Mouse (Mus musculus): Measurements from ENCODE around the gene 1700007K13Rik. TPM values are rescaled to one million over a fixed set of nuclear protein-coding genes. Genes with fewer than 3 reads are reported as not detected.

1700007K13Rik gene
- 1.4 and 2.5 TPM in 2 replicates for polyA plus RNA-seq (2015; fragmentation: Nextera tagmentation; extraction: Ambion mirVana)

DNA sequence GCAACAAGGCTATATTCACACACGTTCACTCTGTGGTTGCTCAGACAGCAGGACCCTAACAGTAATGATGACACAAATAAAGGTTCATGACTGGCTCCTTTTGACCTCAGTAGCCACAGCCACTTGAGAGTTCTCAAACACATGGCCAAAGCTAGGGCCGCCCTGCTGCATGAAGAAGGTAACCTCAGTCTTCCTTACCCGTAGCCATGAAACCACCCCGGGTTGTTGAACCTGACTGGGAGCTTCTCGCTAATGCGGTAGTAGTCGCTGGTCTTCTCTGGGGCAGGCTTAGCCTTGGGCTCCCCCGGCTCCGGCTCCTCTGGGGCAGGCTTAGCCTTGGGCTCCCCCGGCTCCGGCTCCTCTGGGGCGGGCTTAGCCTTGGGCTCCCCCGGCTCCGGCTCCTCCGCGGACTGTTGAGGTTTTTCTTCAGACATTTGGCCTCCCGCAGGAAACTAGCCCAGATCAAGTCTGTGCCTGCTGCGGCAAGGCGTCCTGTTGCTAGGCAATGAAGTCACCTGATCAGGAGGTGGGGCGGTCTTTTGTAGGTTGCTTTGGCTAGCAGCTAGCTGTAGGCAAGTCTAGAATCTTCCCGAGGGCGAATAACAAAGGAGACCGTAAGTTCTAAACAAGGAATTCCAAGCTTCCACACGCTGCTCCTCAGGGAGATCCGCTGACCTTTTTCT lies at the start of gene 1700007K13Rik:
1700007K13Rik (minus strand) TSS at position 497 of the 683 bp plus-strand sequence.

DNA sequence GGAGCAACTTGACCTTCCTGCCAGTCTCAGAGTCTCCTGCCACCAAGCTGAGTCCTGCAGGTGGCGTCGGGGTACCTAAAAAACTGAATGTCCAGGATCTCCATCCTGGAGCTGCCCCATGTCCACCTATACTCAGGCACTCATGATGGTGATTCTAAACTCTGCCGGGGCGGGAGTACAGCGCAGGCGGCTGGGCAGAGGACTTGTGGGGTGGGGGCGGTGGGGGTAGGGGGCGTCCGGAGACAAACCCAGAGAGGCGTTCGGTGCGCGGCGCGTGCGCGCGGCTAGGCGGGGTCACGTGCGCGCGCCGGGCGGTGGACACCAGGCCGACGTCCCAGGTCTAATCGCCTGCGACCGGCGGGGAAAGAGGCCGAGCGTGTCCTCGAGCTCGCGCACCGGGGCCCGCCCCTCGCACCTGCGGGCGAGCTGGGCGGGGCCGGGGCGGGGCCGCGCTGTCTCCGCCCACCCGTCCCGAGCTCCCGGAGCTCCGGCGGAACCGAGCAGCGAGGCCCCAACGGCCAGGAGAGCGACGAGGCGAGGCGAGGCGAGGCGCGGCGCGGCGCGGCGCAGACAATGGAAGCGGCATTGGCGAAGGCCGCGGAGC lies 46.8 kb upstream of the 1700007K13Rik start, which contains the start of gene Ralgds:
Ralgds (plus strand) TSS at position 328 of the 604 bp plus-strand sequence.

DNA sequence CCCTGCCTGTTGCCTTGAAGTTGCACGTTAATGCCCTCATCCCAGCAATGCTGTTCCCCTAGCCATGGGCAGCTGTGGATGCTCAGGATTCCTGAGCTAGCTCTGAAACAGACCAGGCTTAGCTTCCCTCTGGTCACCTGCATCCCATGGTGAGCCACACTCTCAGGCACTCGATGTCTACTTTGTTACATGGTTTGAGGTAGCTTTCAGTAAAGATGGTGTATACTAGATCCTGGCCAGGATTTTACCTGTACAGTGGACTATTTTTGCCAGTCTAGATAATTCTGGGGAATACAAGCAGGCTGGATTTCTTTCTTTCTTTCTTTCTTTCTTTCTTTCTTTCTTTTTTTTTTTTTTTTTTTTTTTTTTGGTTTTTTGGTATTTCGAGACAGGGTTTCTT lies 39.7 kb upstream of the 1700007K13Rik start, which contains the start of gene Gm10134:
Gm10134 (plus strand) TSS at position 301 of the 400 bp plus-strand sequence.

DNA sequence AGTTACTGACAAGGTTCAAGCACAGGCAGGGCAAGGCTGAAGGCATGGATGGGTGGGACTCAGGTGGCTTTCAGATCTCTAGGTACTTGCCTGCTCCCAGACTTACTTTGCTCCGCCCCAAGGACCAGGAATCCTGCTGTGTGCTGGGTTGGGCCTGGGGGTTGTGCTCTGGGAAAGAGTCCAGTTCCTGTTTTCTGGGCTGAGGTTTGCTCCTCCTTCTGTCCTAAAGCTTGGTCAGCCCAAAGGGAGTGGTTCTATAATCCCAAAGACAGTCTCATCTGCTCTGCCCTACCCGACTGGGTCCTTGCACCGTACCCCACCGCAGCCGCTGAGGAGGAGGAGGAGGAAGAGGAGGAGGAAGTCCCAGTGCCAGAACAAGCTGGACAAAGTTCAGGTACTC lies 30.5 kb upstream of the 1700007K13Rik start, which contains the start of gene Gbgt1:
Gbgt1 (plus strand) TSS at position 221 of the 400 bp plus-strand sequence.

DNA sequence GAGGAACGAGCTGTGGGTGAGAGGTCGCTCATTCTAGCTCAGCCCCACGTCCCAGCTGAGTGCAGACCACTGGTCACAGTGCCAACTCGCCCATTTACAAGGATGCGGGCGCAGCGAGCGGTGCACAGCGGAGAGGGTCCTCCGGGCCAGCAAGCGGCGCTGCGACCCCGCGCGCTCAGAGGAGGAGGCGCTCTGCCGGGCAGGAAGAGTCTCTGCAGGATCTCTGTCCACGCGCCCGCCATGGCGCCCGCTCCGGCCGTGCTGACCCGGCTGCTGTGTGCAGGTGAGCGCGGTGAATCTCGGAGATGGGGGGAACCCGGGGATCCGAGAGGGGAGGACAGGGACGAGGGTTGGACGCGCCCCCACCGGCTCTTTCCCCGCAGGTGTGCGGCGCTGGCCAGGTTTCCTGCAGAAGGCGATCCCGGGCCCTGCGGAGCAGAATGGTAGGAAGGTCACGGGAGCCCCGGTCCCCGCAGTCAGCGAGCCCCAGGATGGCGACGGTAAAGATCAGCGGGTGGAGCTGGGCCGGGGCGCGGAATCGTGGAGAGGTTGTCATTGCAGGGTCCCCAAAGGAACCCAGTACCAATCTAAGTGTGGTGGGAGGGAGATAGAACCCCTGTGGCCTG lies 1.8 kb upstream of the 1700007K13Rik start, which contains the start of gene Mrps2:
Mrps2 (plus strand) TSS at position 207 of the 626 bp plus-strand sequence.

DNA sequence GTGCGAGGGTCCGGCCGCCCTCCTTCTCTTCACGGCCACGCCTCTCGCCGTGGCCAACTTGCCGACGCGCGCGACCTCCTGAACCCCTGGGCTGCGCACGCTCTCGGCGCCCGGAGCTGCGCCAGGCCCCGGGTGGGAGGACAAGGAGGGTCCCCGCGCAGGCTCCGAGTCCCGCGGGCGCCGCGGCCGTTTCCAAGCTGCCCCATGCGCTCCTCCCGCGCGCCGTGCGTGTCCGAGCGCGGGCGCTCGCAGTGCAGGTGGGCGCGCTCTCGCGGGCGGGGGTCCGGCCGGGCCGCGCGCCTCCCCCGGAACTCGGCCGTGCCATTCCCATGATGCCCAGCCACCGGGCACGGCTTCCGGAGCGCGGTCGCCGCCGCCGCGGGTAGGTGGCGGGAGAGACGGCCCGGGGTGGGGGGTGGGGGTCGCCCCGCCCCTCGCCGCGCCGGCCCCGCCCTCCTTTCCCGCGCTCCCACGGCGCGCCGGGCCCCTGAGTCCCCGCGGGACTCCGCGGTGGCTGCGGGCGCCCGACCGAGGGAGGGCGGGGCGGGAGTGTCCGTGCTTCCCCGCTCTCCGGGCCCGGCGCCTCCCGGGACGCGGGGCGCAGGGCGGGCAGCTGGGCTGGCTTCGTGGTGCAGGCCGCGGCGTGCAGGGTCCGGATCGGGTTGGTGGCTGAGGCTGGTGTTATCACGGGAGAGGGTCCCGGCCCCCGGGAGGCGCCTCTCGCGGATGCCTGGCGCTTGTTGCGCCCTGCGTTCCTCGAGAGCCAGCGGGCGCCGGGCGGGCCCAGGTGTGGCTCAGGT lies 19.4 kb downstream of the 1700007K13Rik start, which contains the start of gene Ppp1r26:
Ppp1r26 (plus strand) TSS at position 286 of the 800 bp plus-strand sequence.

Other genes starting within 250 kb of the 1700007K13Rik start
- 1.2 and 1.7 TPM in 2 replicates for gene Ppp1r26, start 19.5 kb downstream of the 1700007K13Rik start, polyA plus RNA-seq (2015; fragmentation: Nextera tagmentation; extraction: Ambion mirVana)
- gene Mrps2, start 1.7 kb upstream of the 1700007K13Rik start, polyA plus RNA-seq (2015; fragmentation: Nextera tagmentation; extraction: Ambion mirVana) = 24.6 and 29.0 TPM in 2 replicates
- gene Gbgt1, start 30.6 kb upstream of the 1700007K13Rik start, polyA plus RNA-seq (2015; fragmentation: Nextera tagmentation; extraction: Ambion mirVana) = 0.83 and 0.93 TPM in 2 replicates
- gene Gm10134, start 39.8 kb upstream of the 1700007K13Rik start, polyA plus RNA-seq (2015; fragmentation: Nextera tagmentation; extraction: Ambion mirVana) = 5.1 and 7.8 TPM in 2 replicates
- 17.2 and 17.5 TPM in 2 replicates for gene Ralgds, start 46.8 kb upstream of the 1700007K13Rik start, polyA plus RNA-seq (2015; fragmentation: Nextera tagmentation; extraction: Ambion mirVana)
- not detected in 2 replicates for gene Cel, start 97.1 kb upstream of the 1700007K13Rik start, polyA plus RNA-seq (2015; fragmentation: Nextera tagmentation; extraction: Ambion mirVana)
- 15.5 and 16.0 TPM in 2 replicates for gene Gtf3c5, start 117.4 kb upstream of the 1700007K13Rik start, polyA plus RNA-seq (2015; fragmentation: Nextera tagmentation; extraction: Ambion mirVana)
- gene Gfi1b, start 155.7 kb upstream of the 1700007K13Rik start, polyA plus RNA-seq (2015; fragmentation: Nextera tagmentation; extraction: Ambion mirVana) = 0.21 TPM in 1 of 2 replicates, not detected in the other
- gene Tsc1, start 174.9 kb upstream of the 1700007K13Rik start, polyA plus RNA-seq (2015; fragmentation: Nextera tagmentation; extraction: Ambion mirVana) = 6.6 and 7.1 TPM in 2 replicates
- gene Spaca9, start 233.4 kb upstream of the 1700007K13Rik start, polyA plus RNA-seq (2015; fragmentation: Nextera tagmentation; extraction: Ambion mirVana) = 1.7 and 1.9 TPM in 2 replicates
- gene Ak8, start 233.8 kb upstream of the 1700007K13Rik start, polyA plus RNA-seq (2015; fragmentation: Nextera tagmentation; extraction: Ambion mirVana) = 0.33 and 0.47 TPM in 2 replicates